Mouse (Mus musculus) thymus, adult 2 months (tissue): ENCODE measurements at regions not wholly inside any gene's neighbourhood (a gene's known extent, or its start where the extent isn't known, plus 50 kb on each side); places are given as distances from the start of the nearest gene placed in this dataset.

Experiments used
- DNase-seq: peaks from one replicate; pipeline ENCODE4 v3.0.0; 2021
- H3K27ac ChIP-seq: fragments of 200-500 bp; 2 replicates; pipeline ENCODE4 v1.5.1; 2012; ENCODE audit warnings: low read length, control low read depth; ENCODE audit not compliant: control insufficient read depth, insufficient read depth
- H3K27me3 ChIP-seq: fragments of 200-500 bp; 2 replicates; pipeline ENCODE4 v1.6.1; 2012; ENCODE audit warnings: mild to moderate bottlenecking, low read length, moderate library complexity, mixed read lengths; ENCODE audit not compliant: control insufficient read depth, insufficient read depth
- H3K36me3 ChIP-seq: fragments of 200-500 bp; 2 replicates; pipeline ENCODE4 v1.6.1; 2012; ENCODE audit warnings: mild to moderate bottlenecking, low read length, moderate library complexity; ENCODE audit not compliant: control insufficient read depth, insufficient read depth
- H3K4me1 ChIP-seq: fragments of 200-500 bp; replicated peaks from 2 replicates; pipeline ENCODE4 v1.6.1; 2012; ENCODE audit warnings: low read length; ENCODE audit not compliant: control insufficient read depth, insufficient read depth
- H3K4me3 ChIP-seq: fragments of 200-500 bp; 2 replicates; pipeline ENCODE4 v1.5.1; 2012; ENCODE audit warnings: mild to moderate bottlenecking, low read length, control low read depth, moderate library complexity; ENCODE audit not compliant: control insufficient read depth, insufficient read depth
- CTCF ChIP-seq: fragments of 200-500 bp; IDR thresholded peaks from 2 replicates; pipeline ENCODE4 v1.5.1; 2012; ENCODE audit warnings: mild to moderate bottlenecking, control low read depth, low read length, moderate library complexity, borderline replicate concordance; ENCODE audit not compliant: control insufficient read depth, poor library complexity, insufficient read depth; ENCODE audit errors: extremely low read depth
- POLR2A ChIP-seq: fragments of 200-500 bp; IDR thresholded peaks from 2 replicates; pipeline ENCODE4 v1.6.1; 2012; ENCODE audit warnings: mild to moderate bottlenecking, low read length, control low read depth, moderate library complexity; ENCODE audit not compliant: control insufficient read depth, poor library complexity, insufficient read depth; ENCODE audit errors: extremely low read depth
- WGBS: fragments of 180-500 bp; shearing (Covaris S2); methylation state at CpG from one replicate; pipeline ENCODE4 v1.1.7; 2018; 5-methylcytosine and 5-hydroxymethylcytosine counted together

GRCm38 (mm10) chr13:82066174-82066573 is 283.3 kb downstream of the Cetn3 start:
- Histone ChIP-seq H3K27ac (no peak overlapping the region), H3K4me3 (no peak overlapping the region), H3K27me3 (no peaks in the 10 kb centered on the region), H3K36me3 (no peaks in the 10 kb centered on the region), H3K4me1 (no peaks in the 10 kb centered on the region)
- no peak for DNase-seq
- WGBS = 48% methylated on average over 1 of the region's 1 CpGs
- TF ChIP-seq POLR2A = no peak
- TF ChIP-seq CTCF = no peak

DNA sequence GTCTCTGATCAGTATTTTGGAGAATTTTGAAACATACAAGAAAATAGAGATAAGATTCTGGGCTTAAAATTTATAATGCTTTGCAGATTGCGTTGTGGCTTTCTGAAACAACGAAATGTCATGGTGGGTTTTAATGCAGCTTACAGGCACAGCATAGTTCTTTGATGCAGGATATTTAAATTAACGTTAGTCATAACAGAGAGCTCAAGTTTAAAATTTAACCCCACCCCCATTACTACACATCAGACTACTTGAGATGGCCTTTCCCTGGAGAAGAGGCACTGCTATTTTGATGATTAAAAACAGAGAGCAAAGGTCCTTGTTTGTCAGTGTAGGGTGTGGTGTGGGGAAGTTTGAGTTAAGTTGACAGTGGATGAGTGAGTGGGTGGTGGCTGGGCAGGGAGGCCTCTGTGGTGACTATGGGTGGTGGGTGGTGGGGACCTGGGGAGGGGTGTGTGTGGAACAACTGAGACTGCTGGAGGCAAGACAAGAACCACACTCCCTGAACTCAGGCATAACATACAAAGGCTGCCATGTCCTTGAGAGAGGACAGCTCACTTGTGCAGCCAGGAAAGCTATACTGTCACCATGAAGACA is 283.9 kb downstream of the Cetn3 start:
- H3K36me3 ChIP-seq = no peaks in the 10 kb centered on the region
- H3K4me1 ChIP-seq = no peaks in the 10 kb centered on the region
- 96% methylated on average over 3 of the region's 3 CpGs for WGBS
- H3K27ac ChIP-seq = no peak overlapping the region
- no peaks in the 10 kb centered on the region for H3K27me3 ChIP-seq
- no peak for TF ChIP-seq POLR2A
- TF ChIP-seq CTCF = no peak
- DNase-seq = no peak
- no peak overlapping the region for H3K4me3 ChIP-seq

GRCm38 (mm10) chr13:82072449-82072848 is 289.6 kb downstream of the Cetn3 start:
- H3K27me3 ChIP-seq = no peaks in the 10 kb centered on the region
- no peaks in the 10 kb centered on the region for H3K4me1 ChIP-seq
- DNase-seq = no peak
- WGBS = 76% methylated on average over 1 of the region's 1 CpGs
- no peak for TF ChIP-seq POLR2A
- TF ChIP-seq CTCF = no peak
- H3K27ac ChIP-seq = no peak overlapping the region
- H3K36me3 ChIP-seq = no peaks in the 10 kb centered on the region
- no peak overlapping the region for H3K4me3 ChIP-seq

DNA sequence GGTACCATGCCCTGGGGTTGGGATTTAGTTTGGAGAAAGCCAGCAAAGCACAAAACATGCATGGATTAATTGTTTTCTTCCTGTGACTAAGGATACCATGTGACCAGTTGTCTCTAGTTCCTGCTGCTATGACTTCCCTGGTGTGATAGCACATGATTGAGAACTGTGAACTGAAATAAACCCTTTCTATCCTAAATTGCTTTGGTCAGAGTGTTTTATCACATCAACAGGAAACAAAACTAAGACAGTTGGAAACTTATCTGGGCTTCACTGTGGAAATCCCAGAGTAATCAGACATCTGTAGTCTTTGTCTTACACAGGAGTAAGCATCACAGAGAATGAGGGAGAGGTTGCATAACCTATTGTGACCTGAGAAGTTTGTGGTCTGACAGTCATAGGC is 290.5 kb downstream of the Cetn3 start:
- Histone ChIP-seq H3K4me3 (no peak overlapping the region), H3K4me1 (no peaks in the 10 kb centered on the region)

GRCm38 (mm10) chr13:82081375-82081774 is 298.5 kb downstream of the Cetn3 start:
- H3K36me3 ChIP-seq = no peaks in the 10 kb centered on the region
- DNase-seq = no peak
- no peaks in the 10 kb centered on the region for H3K27me3 ChIP-seq
- TF ChIP-seq CTCF = no peak
- no peak for TF ChIP-seq POLR2A
- WGBS = 89% methylated on average over 2 of the region's 2 CpGs
- H3K4me3 ChIP-seq = no peak overlapping the region
- H3K27ac ChIP-seq = no peak overlapping the region
- no peaks in the 10 kb centered on the region for H3K4me1 ChIP-seq

More for the DNA sequence above, 290.5 kb downstream of the Cetn3 start:
- DNase-seq = no peak
- Histone ChIP-seq H3K27me3 (no peaks in the 10 kb centered on the region), H3K27ac (no peak overlapping the region), H3K36me3 (no peaks in the 10 kb centered on the region)
- TF ChIP-seq CTCF (no peak), POLR2A (no peak)

- H3K27me3 ChIP-seq = no peaks in the 10 kb centered on the region
- no peak overlapping the region for H3K27ac ChIP-seq
- no peak overlapping the region for H3K4me3 ChIP-seq
- H3K36me3 ChIP-seq = no peaks in the 10 kb centered on the region
- no peak for TF ChIP-seq CTCF
- no peak for TF ChIP-seq POLR2A
- DNase-seq = no peak
- no peaks in the 10 kb centered on the region for H3K4me1 ChIP-seq
- 91% methylated on average over 3 of the region's 3 CpGs for WGBS
These were observed 304.8 kb downstream of the Cetn3 start for GRCm38 (mm10) chr13:82087635-82088034.

DNA sequence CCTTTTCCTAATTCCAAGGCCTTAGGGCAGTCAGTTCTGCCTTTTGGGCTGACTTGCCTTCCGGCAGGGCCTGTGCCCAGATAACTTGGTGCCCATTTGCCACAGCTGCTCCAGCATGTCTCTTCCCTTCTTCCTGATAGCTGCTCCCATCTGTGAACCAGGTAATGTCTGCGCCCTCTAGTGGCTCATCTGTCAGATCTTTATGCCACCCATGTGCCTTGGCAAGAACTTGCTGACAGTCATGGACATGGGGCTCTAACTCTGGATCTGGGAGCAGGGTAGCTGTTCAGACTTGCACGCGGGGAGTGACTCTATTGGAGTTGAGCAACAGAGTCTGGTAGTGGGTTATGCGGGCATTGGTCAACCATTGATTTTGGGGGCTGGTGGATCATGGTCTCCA is 309.3 kb downstream of the Cetn3 start:
- 88% methylated on average over 5 of the region's 5 CpGs for WGBS
- H3K27ac ChIP-seq = no peak overlapping the region
- H3K36me3 ChIP-seq = no peaks in the 10 kb centered on the region
- no peak overlapping the region for H3K4me3 ChIP-seq
- H3K27me3 ChIP-seq = no peaks in the 10 kb centered on the region
- no peaks in the 10 kb centered on the region for H3K4me1 ChIP-seq
- no peak for TF ChIP-seq CTCF
- no peak for TF ChIP-seq POLR2A
- DNase-seq = peak; percentile 1
